Mouse (Mus musculus) limb, embryonic 12.5 days (tissue): Measurements from ENCODE around the gene Zic2. TPM values are rescaled to one million over a fixed set of nuclear protein-coding genes. Genes with fewer than 3 reads are reported as not detected.

Experiments
- ATAC-seq: fragments of 200-750 bp; cut with Nextera tagmentation; 2 replicates; pipeline ENCODE4 v1.8.0; 2017; ENCODE audit warnings: low read depth, moderate TSS enrichment; ENCODE audit not compliant: insufficient number of reproducible peaks, insufficient read depth, low FRiP score, low TSS enrichment
- H3K27ac ChIP-seq: fragments of 300-500 bp; sonication (generic); 2 replicates; pipeline ENCODE4 v1.5.1; 2016; ENCODE audit warnings: mild to moderate bottlenecking, moderate library complexity
- H3K27me3 ChIP-seq: fragments of 300-500 bp; sonication (generic); 2 replicates; pipeline ENCODE4 v1.6.1; 2016; ENCODE audit warnings: mild to moderate bottlenecking, moderate library complexity
- H3K36me3 ChIP-seq: fragments of 300-500 bp; sonication (generic); 2 replicates; pipeline ENCODE4 v1.6.1; 2016; ENCODE audit warnings: mild to moderate bottlenecking, moderate library complexity
- H3K4me1 ChIP-seq: fragments of 300-500 bp; sonication (generic); replicated peaks from 2 replicates; pipeline ENCODE4 v1.6.1; 2016
- H3K4me2 ChIP-seq: fragments of 300-500 bp; sonication (generic); 2 replicates; pipeline ENCODE4 v1.6.1; 2016; ENCODE audit warnings: mild to moderate bottlenecking, moderate library complexity
- H3K4me3 ChIP-seq: fragments of 300-500 bp; sonication (generic); replicated peaks from 2 replicates; pipeline ENCODE4 v1.5.1; 2016; ENCODE audit warnings: mild to moderate bottlenecking
- H3K9ac ChIP-seq: fragments of 300-500 bp; sonication (generic); replicated peaks from 2 replicates; pipeline ENCODE4 v1.6.1; 2016; ENCODE audit warnings: mild to moderate bottlenecking, moderate library complexity
- H3K9me3 ChIP-seq: fragments of 300-500 bp; sonication (generic); 2 replicates; pipeline ENCODE4 v1.6.1; 2016; ENCODE audit warnings: mild to moderate bottlenecking, moderate library complexity
- WGBS: fragments of 180-500 bp; shearing (Covaris S2); methylation state at CpG from one replicate; pipeline ENCODE4 v1.1.7; 2016; 5-methylcytosine and 5-hydroxymethylcytosine counted together
- polyA plus RNA-seq: library from polyadenylated mRNA; unstranded; fragments of >200 nt; fragmentation: Nextera tagmentation; extraction: Ambion mirVana; gene quantifications from 2 replicates; pipeline ENCODE4 v1.2.1, GENCODE M21; 2016

Gene Zic2
- 6.2 and 8.0 TPM in 2 replicates for polyA plus RNA-seq

DNA sequence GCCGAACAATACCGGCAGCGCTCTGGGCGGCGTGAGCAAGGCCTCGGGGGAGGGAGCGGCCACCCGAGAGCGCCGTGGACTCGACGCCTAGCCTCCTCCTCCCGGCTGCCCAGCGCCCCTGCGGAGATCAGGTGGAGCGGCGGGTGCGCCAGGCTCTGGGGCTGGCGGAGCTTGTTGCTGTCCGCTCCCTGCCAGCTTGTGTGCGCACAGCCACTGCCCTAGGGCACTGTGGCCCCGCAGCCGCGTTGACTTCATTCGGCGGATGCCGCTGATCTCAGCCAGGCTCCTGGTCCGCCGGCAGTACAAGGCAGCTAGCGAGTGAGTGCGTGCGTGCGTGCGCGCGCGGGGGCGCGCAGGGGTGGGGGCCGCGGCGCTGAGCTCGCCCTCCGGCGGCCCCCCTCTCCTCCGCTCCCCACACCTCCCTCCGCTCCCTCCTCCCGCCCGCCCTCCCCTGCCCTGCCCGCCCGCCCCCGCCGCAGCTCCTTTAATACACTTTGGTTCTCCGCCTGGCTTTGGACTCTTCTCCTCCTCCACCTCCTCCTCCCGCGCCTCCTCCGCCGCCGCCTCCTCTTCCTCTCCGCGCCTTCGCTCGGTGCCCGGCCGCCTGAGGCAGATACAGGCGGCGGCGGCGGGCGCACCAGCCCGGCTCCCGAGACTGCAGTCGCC lies at the start of gene Zic2:
Gene Zic2 (plus strand): TSS at position 545 of the 666 bp plus-strand sequence.
- peak within 1 kb of the TSS; percentile 96 for H3K9ac ChIP-seq
- H3K27me3 ChIP-seq, result peaks cover 63% of the 10 kb centered on the region
- under 1% methylated on average over 52 of the region's 73 CpGs for WGBS
- H3K27ac ChIP-seq, result peak within 1 kb of the TSS; percentile 99
- H3K4me3 ChIP-seq, result peak within 1 kb of the TSS; percentile 78
- H3K9me3 ChIP-seq, result no peaks in the 10 kb centered on the region
- peak; percentile 64 for ATAC-seq
- no peaks in the 10 kb centered on the region; the same call in 1 of the 2 replicates for H3K36me3 ChIP-seq
- peak within 1 kb of the TSS; percentile 81 for H3K4me2 ChIP-seq
- H3K4me1 ChIP-seq, result peaks cover 35% of the 10 kb centered on the region

- Histone ChIP-seq H3K4me1 (peaks cover 17% of the 10 kb centered on the region), H3K27me3 (peaks cover 5% of the 10 kb centered on the region; the same call in 1 of the 2 replicates), H3K27ac (no peak overlapping the region), H3K9me3 (no peaks in the 10 kb centered on the region), H3K4me3 (no peak overlapping the region), H3K36me3 (no peaks in the 10 kb centered on the region), H3K9ac (no peak overlapping the region), H3K4me2 (no peak overlapping the region)
- ATAC-seq, result no peak
- 56% methylated on average over 10 of the region's 10 CpGs for WGBS
These were observed 48.6 kb upstream of the Zic2 start for GRCm38 (mm10) chr14:122426529-122427203.

- Histone ChIP-seq H3K27me3 (peaks cover 5% of the 10 kb centered on the region; the same call in 1 of the 2 replicates), H3K4me1 (peaks cover 17% of the 10 kb centered on the region), H3K9me3 (no peaks in the 10 kb centered on the region), H3K4me3 (no peak overlapping the region), H3K9ac (no peak overlapping the region), H3K36me3 (no peaks in the 10 kb centered on the region), H3K27ac (no peak overlapping the region), H3K4me2 (no peak overlapping the region)
- ATAC-seq, result no peak
- WGBS, result 53% methylated on average over 8 of the region's 8 CpGs
These were observed 48.1 kb upstream of the Zic2 start for GRCm38 (mm10) chr14:122427204-122427560.

GRCm38 (mm10) chr14:122427654-122428053 lies 47.6 kb upstream of the Zic2 start:
- H3K4me3 ChIP-seq, result no peak overlapping the region
- peaks cover 17% of the 10 kb centered on the region for H3K4me1 ChIP-seq
- no peak overlapping the region for H3K9ac ChIP-seq
- ATAC-seq, result no peak
- H3K36me3 ChIP-seq, result no peaks in the 10 kb centered on the region
- no peak overlapping the region for H3K27ac ChIP-seq
- no peaks in the 10 kb centered on the region for H3K9me3 ChIP-seq
- WGBS, result 91% methylated on average over 3 of the region's 3 CpGs
- H3K4me2 ChIP-seq, result no peak overlapping the region
- H3K27me3 ChIP-seq, result peaks cover 4% of the 10 kb centered on the region; the same call in 1 of the 2 replicates

DNA sequence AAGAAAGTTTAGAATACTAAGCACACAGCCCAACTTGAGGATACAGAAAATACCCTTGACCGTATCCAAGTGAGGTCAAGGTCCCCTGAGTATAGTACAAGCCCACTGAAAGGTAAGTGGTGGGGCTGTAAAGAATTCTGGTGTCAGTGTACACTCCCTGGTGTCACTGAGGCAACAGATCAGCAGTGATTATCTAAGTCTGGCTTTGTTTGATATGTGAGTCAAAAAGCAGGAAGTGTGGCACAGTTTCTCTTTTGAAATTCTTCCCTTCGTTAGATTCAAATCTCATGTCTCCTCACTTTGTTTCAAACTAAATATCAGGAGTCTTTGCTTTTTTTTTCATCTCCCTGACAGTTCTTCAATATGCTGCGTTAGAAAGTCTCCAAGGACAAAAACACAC lies 42.7 kb upstream of the Zic2 start:
- no peak for ATAC-seq
- no peak overlapping the region for H3K4me2 ChIP-seq
- H3K36me3 ChIP-seq, result no peaks in the 10 kb centered on the region
- no peaks in the 10 kb centered on the region for H3K9me3 ChIP-seq
- 82% methylated on average over 3 of the region's 3 CpGs for WGBS
- H3K27me3 ChIP-seq, result peaks cover 11% of the 10 kb centered on the region
- H3K4me3 ChIP-seq, result no peak overlapping the region
- peaks cover 5% of the 10 kb centered on the region; the same call in 1 of the 2 replicates for H3K4me1 ChIP-seq
- no peak overlapping the region for H3K27ac ChIP-seq
- H3K9ac ChIP-seq, result no peak overlapping the region

- ATAC-seq, result no peak
- Histone ChIP-seq H3K4me1 (peaks cover 5% of the 10 kb centered on the region; the same call in 1 of the 2 replicates), H3K4me3 (no peak overlapping the region), H3K27me3 (peaks cover 11% of the 10 kb centered on the region), H3K9ac (no peak overlapping the region), H3K4me2 (no peak overlapping the region), H3K27ac (no peak overlapping the region), H3K9me3 (no peaks in the 10 kb centered on the region), H3K36me3 (no peaks in the 10 kb centered on the region)
- WGBS, result 85% methylated on average over 10 of the region's 10 CpGs
These were observed 41.2 kb upstream of the Zic2 start for GRCm38 (mm10) chr14:122434039-122434438.

- Histone ChIP-seq H3K9me3 (no peaks in the 10 kb centered on the region), H3K36me3 (no peaks in the 10 kb centered on the region), H3K4me2 (no peak overlapping the region), H3K27me3 (peaks cover 11% of the 10 kb centered on the region), H3K4me1 (peaks cover 11% of the 10 kb centered on the region), H3K9ac (no peak overlapping the region), H3K4me3 (no peak overlapping the region), H3K27ac (no peak overlapping the region)
- WGBS, result 59% methylated on average over 10 of the region's 10 CpGs
- ATAC-seq, result no peak
These were observed 38.4 kb upstream of the Zic2 start for GRCm38 (mm10) chr14:122436850-122437249.

DNA sequence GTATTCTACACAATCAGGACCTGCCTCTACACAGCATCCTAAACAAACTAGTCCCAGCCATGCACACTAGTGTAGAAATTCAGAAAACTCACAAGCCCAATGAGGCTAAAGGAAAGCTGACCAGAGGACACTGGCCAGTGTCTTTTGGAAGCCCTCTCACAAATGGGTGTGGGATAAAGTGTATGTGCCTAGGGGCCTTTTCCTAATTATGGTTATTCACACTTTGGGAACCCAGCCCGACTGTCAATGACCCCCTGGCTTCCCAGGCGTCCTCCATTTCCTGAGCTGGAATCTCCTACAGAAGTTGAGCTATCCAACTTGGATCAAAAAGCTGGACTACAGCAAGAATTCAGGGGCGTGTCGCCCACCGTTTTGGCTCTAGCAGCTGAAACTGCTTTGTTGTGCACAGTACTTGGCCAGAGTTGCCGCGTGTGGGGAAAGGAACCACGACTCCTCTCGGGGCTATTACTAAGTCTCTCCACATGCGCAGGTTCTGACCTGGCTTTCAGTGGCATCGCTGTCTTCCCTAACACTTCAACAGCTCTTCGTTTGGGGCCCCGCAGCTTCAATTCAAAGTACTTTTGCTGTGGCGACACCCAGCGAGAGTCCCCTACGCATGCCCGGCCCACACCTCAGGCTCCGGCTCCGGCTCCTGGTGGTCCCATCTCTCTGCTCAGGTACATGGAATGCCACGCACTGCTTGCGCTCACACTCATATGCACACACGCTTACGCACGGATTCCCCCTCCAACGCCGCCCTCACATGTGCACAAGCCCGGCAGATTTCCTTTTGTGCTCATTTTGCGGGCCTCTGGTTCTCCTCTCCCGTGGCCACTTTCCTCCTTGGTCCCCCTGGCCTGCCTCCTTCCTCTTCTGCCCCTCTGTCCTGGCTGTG lies 25.4 kb upstream of the Zic2 start:
- H3K27me3 ChIP-seq, result peaks cover 72% of the 10 kb centered on the region
- WGBS, result 4% methylated on average over 29 of the region's 29 CpGs
- peak overlapping the region; percentile 48 for H3K4me3 ChIP-seq
- H3K4me1 ChIP-seq, result peaks cover 45% of the 10 kb centered on the region
- no peaks in the 10 kb centered on the region for H3K36me3 ChIP-seq
- no peaks in the 10 kb centered on the region for H3K9me3 ChIP-seq
- no peak for ATAC-seq
- peak overlapping the region; percentile 67 for H3K9ac ChIP-seq
- peak overlapping the region; percentile 94 for H3K4me2 ChIP-seq
- peak overlapping the region; percentile 41; the same call in 1 of the 2 replicates for H3K27ac ChIP-seq

DNA sequence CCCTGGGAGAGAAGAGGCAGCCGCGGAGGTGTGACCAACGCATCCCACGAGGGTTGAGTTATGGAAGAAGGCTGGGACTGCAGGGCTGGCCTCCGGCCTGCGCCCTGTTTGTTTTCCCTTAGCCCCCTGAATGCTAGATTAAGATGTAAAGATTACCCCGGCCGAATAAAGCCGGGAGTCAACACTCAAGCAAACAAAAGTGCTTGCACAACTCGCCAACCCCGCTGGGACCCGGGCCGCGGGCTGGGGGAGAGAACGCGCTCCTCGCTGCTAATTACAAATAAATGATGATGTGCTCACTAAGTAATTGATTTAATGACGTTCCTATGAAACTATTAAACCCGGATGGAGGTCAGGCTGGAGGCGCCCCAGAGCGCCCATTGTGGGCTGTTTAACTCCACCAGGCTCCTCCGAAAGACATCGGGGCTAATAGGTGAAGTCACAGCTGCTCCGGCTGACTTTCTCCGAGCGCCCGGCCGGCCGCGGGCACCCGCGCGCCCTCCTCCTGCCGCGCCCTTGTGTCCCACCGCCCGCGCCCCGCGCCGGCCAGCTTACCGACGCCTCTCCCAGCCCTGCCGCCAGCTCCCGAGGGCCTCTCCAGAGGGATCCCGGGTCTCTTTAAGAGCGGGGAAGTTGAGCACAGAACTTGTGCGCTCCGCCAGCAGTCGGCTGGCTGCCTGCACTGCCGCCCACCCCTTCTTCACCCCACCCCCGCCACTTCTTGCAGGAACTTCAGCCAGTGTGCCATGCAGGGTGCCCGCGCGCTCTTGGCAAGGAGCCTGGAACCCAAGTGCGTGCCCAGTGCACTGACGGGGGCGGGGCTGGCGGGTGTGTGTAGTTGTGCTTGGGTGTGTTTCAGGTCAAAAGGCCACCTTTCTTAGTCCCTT lies 24.5 kb upstream of the Zic2 start, which contains the start of gene Gm5089:
Gene Gm5089 (minus strand): TSS at position 620 of the 887 bp plus-strand sequence.
- under 1% methylated on average over 51 of the region's 59 CpGs for WGBS
- Histone ChIP-seq H3K9me3 (no peaks in the 10 kb centered on the region), H3K4me1 (peaks cover 45% of the 10 kb centered on the region), H3K27ac (peak within 1 kb of the TSS; percentile 77), H3K27me3 (peaks cover 66% of the 10 kb centered on the region), H3K4me2 (peak within 1 kb of the TSS; percentile 94), H3K4me3 (peak within 1 kb of the TSS; percentile 48), H3K9ac (peak within 1 kb of the TSS; percentile 67), H3K36me3 (no peaks in the 10 kb centered on the region)
- peak; percentile 16; the same call in 1 of the 2 replicates for ATAC-seq

DNA sequence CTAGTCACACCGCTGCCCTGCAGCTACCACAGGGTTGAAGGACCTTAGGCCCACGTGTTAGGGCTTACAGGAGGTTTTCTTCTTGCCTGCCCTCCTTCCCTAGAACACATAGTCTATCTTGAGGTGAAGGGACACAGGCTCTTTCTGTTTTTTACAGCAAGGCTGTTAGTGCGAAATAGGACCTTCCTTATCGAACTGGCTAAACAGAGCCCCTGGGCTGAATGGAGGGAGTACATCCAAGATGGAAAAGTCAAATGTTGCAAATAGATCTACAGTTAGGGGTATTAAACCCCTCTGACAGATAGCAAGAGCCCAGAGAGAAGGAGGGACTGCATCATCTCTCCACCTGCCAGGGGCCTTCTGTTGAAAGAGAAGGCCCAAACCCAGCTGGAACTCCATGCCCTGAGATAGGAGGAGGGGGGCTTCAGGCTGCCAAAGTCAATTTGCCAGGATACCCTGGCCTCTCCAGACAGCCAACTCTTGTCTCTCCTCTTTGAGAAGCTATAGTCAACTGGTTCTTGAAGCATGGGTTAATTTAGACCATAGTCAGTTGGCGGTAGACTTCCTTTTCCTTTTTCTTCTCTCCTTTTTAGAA lies 23.6 kb upstream of the Zic2 start:
- Histone ChIP-seq H3K27me3 (peaks cover 59% of the 10 kb centered on the region), H3K4me2 (peak overlapping the region; percentile 94), H3K9ac (no peak overlapping the region), H3K9me3 (no peaks in the 10 kb centered on the region), H3K4me1 (peaks cover 45% of the 10 kb centered on the region), H3K36me3 (no peaks in the 10 kb centered on the region), H3K4me3 (peak overlapping the region; percentile 48; the same call in 1 of the 2 replicates), H3K27ac (no peak overlapping the region)
- no peak for ATAC-seq
- WGBS, result 61% methylated on average over 5 of the region's 5 CpGs
